Mouse (Mus musculus) colon, adult 2 months (tissue): Measurements from ENCODE around the gene Polr2j. TPM values are rescaled to one million over a fixed set of nuclear protein-coding genes. Genes with fewer than 3 reads are reported as not detected.

Source experiments
- polyA plus RNA-seq: library from polyadenylated mRNA; depleted of rRNA; stranded (reverse); fragments of >200 nt; gene quantifications from 2 replicates; pipeline ENCODE4 v1.2.3, GENCODE M21; 2012; rRNA removed

Gene Polr2j
- polyA plus RNA-seq = 38.7 and 39.8 TPM in 2 replicates

GRCm38 (mm10) chr5:136115891-136116783 lies at the start of gene Polr2j:
Gene Polr2j (plus strand): TSS chr5:136116631.

GRCm38 (mm10) chr5:136083669-136084107 lies 32.7 kb upstream of the Polr2j start, which contains the start of gene Rasa4:
Gene Rasa4 (plus strand): TSS chr5:136083916.

GRCm38 (mm10) chr5:136135571-136136291 lies 19.3 kb downstream of the Polr2j start, which contains the start of the genes Lrwd1 and Alkbh4:
Gene Lrwd1 (minus strand): TSS chr5:136136074.
Gene Alkbh4 (plus strand): TSS chr5:136136146.

GRCm38 (mm10) chr5:136170512-136171362 lies 54.3 kb downstream of the Polr2j start, which contains the start of gene Orai2:
Gene Orai2 (minus strand): TSS chr5:136170713.

Other genes with a start within 250 kb of the Polr2j start
- 537 and 542 TPM in 2 replicates for gene Hspb1, start 228.7 kb upstream of the Polr2j start, polyA plus RNA-seq
- 47.6 and 51.1 TPM in 2 replicates for gene Ywhag, start 182.0 kb upstream of the Polr2j start, polyA plus RNA-seq
- 4.8 and 6.5 TPM in 2 replicates for gene Ssc4d, start 142.1 kb upstream of the Polr2j start, polyA plus RNA-seq
- not detected in 2 replicates for gene Zp3, start 136.5 kb upstream of the Polr2j start, polyA plus RNA-seq
- gene Dtx2, start 121.8 kb upstream of the Polr2j start, polyA plus RNA-seq = 17.9 and 19.8 TPM in 2 replicates
- 6.4 and 10.7 TPM in 2 replicates for gene Upk3b, start 78.1 kb upstream of the Polr2j start, polyA plus RNA-seq
- 1.2 and 1.7 TPM in 2 replicates for gene Upk3bl, start 62.1 kb upstream of the Polr2j start, polyA plus RNA-seq
- gene Rasa4, start 32.7 kb upstream of the Polr2j start, polyA plus RNA-seq = 49.2 and 51.5 TPM in 2 replicates
- 25.9 and 27.6 TPM in 2 replicates for gene Lrwd1, start 19.4 kb downstream of the Polr2j start, polyA plus RNA-seq
- gene Alkbh4, start 19.5 kb downstream of the Polr2j start, polyA plus RNA-seq = 17.7 and 22.7 TPM in 2 replicates
- 52.2 and 62.3 TPM in 2 replicates for gene Orai2, start 54.1 kb downstream of the Polr2j start, polyA plus RNA-seq
- gene Prkrip1, start 82.3 kb downstream of the Polr2j start, polyA plus RNA-seq = 8.7 and 13.2 TPM in 2 replicates
- gene Sh2b2, start 129.9 kb downstream of the Polr2j start, polyA plus RNA-seq = 3.9 and 4.2 TPM in 2 replicates